21 mouse cellular contexts compared by ENCODE assay signal in genomic region chrX:110700442-110700841, GRCm38 (mm10).
DNase-seq lines count a peak whose midpoint lies in the region; ATAC-seq lines count a peak whose summit lies in the region.
"Had no signal": no experiment of that assay in that cellular context is flagged by ENCODE, and none has a peak within 500 bp of the region (broad histone marks: within the 10 kb centered on the region; RNA-seq: fewer than 3 reads in every experiment).

No protein-coding gene starts in this region.

- no peak overlapping the region for H3K9ac ChIP-seq in neural tube, embryonic 13.5 days
- no peak overlapping the region for H3K9ac ChIP-seq in neural tube, embryonic 14.5 days (replicated peaks; ENCODE audit: low read depth, low read length)
- H3K9ac ChIP-seq in neural tube, embryonic 15.5 days (replicated peaks) = no peak overlapping the region

- ATAC-seq in neural tube, embryonic 13.5 days (ENCODE audit: low read depth) = peak; percentile 43; the same call in 1 of the 2 replicates
- peak; percentile 69 for ATAC-seq in neural tube, embryonic 14.5 days (ENCODE audit: low read depth)
- peak; percentile 59; the same call in 1 of the 2 replicates for ATAC-seq in neural tube, embryonic 15.5 days (ENCODE audit: low FRiP score)
- ATAC-seq: activated CD4-positive, CD25-positive, alpha-beta regulatory T cell, adult 4 months; CD4-positive, CD25-positive, alpha-beta regulatory T cell, adult 4 months; Patski had no signal

- 48% methylated on average over 2 of the region's 2 CpGs for WGBS in neural tube, embryonic 13.5 days
- WGBS in neural tube, embryonic 14.5 days = 47% methylated on average over 2 of the region's 2 CpGs
- WGBS in neural tube, embryonic 15.5 days = 37% methylated on average over 2 of the region's 2 CpGs

- intact Hi-C loops in heart, postnatal 14 days (cut with DNase I) = no loop called here

- H3K9me3 ChIP-seq in neural tube, embryonic 13.5 days = no peaks in the 10 kb centered on the region
- no peaks in the 10 kb centered on the region for H3K9me3 ChIP-seq in neural tube, embryonic 14.5 days (ENCODE audit: control insufficient read depth, low read length)
- no peaks in the 10 kb centered on the region for H3K9me3 ChIP-seq in neural tube, embryonic 15.5 days (replicated peaks)
- H3K9me3 ChIP-seq: G1E had no signal

- no peaks in the 10 kb centered on the region for H3K4me1 ChIP-seq in neural tube, embryonic 13.5 days (replicated peaks)
- no peaks in the 10 kb centered on the region for H3K4me1 ChIP-seq in neural tube, embryonic 14.5 days (ENCODE audit: control insufficient read depth, insufficient read depth, low read length)
- H3K4me1 ChIP-seq in neural tube, embryonic 15.5 days = no peaks in the 10 kb centered on the region

- H3K4me3 ChIP-seq in neural tube, embryonic 13.5 days = no peak overlapping the region
- no peak overlapping the region for H3K4me3 ChIP-seq in neural tube, embryonic 14.5 days (ENCODE audit: low read depth, low read length)
- H3K4me3 ChIP-seq in neural tube, embryonic 15.5 days (replicated peaks) = no peak overlapping the region

- H3K27ac ChIP-seq in neural tube, embryonic 13.5 days (replicated peaks) = no peak overlapping the region
- H3K27ac ChIP-seq in neural tube, embryonic 14.5 days (ENCODE audit: low read depth, low read length) = no peak overlapping the region
- no peak overlapping the region for H3K27ac ChIP-seq in neural tube, embryonic 15.5 days (replicated peaks)

- H3K36me3 ChIP-seq in neural tube, embryonic 13.5 days = no peaks in the 10 kb centered on the region
- no peaks in the 10 kb centered on the region for H3K36me3 ChIP-seq in neural tube, embryonic 14.5 days (ENCODE audit: control insufficient read depth, insufficient read depth, low read length)
- H3K36me3 ChIP-seq in neural tube, embryonic 15.5 days = no peaks in the 10 kb centered on the region
- H3K36me3 ChIP-seq: G1E had no signal

- H3K27me3 ChIP-seq in neural tube, embryonic 13.5 days = no peaks in the 10 kb centered on the region
- H3K27me3 ChIP-seq in neural tube, embryonic 14.5 days (ENCODE audit: control insufficient read depth, insufficient read depth, low read length) = no peaks in the 10 kb centered on the region
- no peaks in the 10 kb centered on the region for H3K27me3 ChIP-seq in neural tube, embryonic 15.5 days (replicated peaks)
- H3K27me3 ChIP-seq: CH12.LX had no signal

- no peak overlapping the region for H3K4me2 ChIP-seq in neural tube, embryonic 13.5 days
- no peak overlapping the region for H3K4me2 ChIP-seq in neural tube, embryonic 14.5 days (ENCODE audit: low read depth, low read length)
- no peak overlapping the region for H3K4me2 ChIP-seq in neural tube, embryonic 15.5 days

- no peak for DNase-seq in neural tube, embryonic 10.5 days (ENCODE audit: extremely low spot score, low spot score)
- no peak for DNase-seq in layer of hippocampus, postnatal 10 days (ENCODE audit: low spot score in 2 of 2)
- no peak for DNase-seq in heart, postnatal 14 days
- DNase-seq: adrenal gland, adult 2 months; adrenal gland, adult 8-10 months; adrenal gland, postnatal 10 days; adrenal gland, postnatal 14 days; adrenal gland, postnatal 25 days; adrenal gland, postnatal 36 days; B cell, adult 2 months; cerebellum, adult 11 months; cerebellum, adult 11-12 months; cerebellum, adult 18-20 months had no signal
